Mouse (Mus musculus) limb, embryonic 13.5 days (tissue): ENCODE measurements around the gene Zfp595. TPM values are rescaled to one million over a fixed set of nuclear protein-coding genes. Genes with fewer than 3 reads are reported as not detected.
A peak's percentile ranks its signal among the peaks of the same experiment; 100 is the strongest.
"Not testable (repeated sequence)": the region's sequence is repeated elsewhere in the genome, so short reads cannot be mapped to it uniquely, and the experiment has no call there.

Source experiments
- ATAC-seq: fragments of 200-750 bp; cut with Nextera tagmentation; 2 replicates; pipeline ENCODE4 v1.8.0; 2017; ENCODE audit warnings: low read depth, moderate number of reproducible peaks, moderate TSS enrichment; ENCODE audit not compliant: low FRiP score
- H3K27ac ChIP-seq: fragments of 300-500 bp; sonication (generic); 2 replicates; pipeline ENCODE4 v1.5.1; 2015; ENCODE audit warnings: inconsistent platforms, mild to moderate bottlenecking, moderate library complexity
- H3K27me3 ChIP-seq: fragments of 300-500 bp; sonication (generic); 2 replicates; pipeline ENCODE4 v1.6.1; 2015; ENCODE audit warnings: mild to moderate bottlenecking, inconsistent platforms
- H3K36me3 ChIP-seq: fragments of 300-500 bp; sonication (generic); 2 replicates; pipeline ENCODE4 v1.6.1; 2015; ENCODE audit warnings: inconsistent platforms, mild to moderate bottlenecking, moderate library complexity
- H3K4me1 ChIP-seq: fragments of 300-500 bp; sonication (generic); 2 replicates; pipeline ENCODE4 v1.6.1; 2015; ENCODE audit warnings: inconsistent platforms
- H3K4me2 ChIP-seq: fragments of 300-500 bp; sonication (generic); replicated peaks from 2 replicates; pipeline ENCODE4 v1.6.1; 2015; ENCODE audit warnings: inconsistent platforms, mild to moderate bottlenecking, moderate library complexity
- H3K4me3 ChIP-seq: fragments of 300-500 bp; sonication (generic); 2 replicates; pipeline ENCODE4 v1.5.1; 2015; ENCODE audit warnings: moderate library complexity, mild to moderate bottlenecking, inconsistent platforms
- H3K9ac ChIP-seq: fragments of 300-500 bp; sonication (generic); 2 replicates; pipeline ENCODE4 v1.6.1; 2015; ENCODE audit warnings: mild to moderate bottlenecking, inconsistent platforms
- H3K9me3 ChIP-seq: fragments of 300-500 bp; sonication (generic); 2 replicates; pipeline ENCODE4 v1.6.1; 2016; ENCODE audit warnings: inconsistent platforms
- whole genome bisulfite sequencing: fragments of 180-500 bp; shearing (Covaris S2); methylation state at CpG from one replicate; pipeline ENCODE4 v1.1.7; 2015; 5-methylcytosine and 5-hydroxymethylcytosine counted together
- polyA plus RNA-seq: library from polyadenylated mRNA; unstranded; fragments of >200 nt; fragmentation: Nextera tagmentation; extraction: Ambion mirVana; gene quantifications from 2 replicates; pipeline ENCODE4 v1.2.1, GENCODE M21; 2015

Gene Zfp595
- polyA plus RNA-seq, 1 experiment from 2014 or later, result 2.4 TPM

GRCm38 (mm10) chr13:67269383-67270065, 62.8 kb downstream of the Zfp595 start:
- not testable (repeated sequence) for H3K27ac ChIP-seq, H3K9me3 ChIP-seq, H3K36me3 ChIP-seq, H3K27me3 ChIP-seq, H3K4me1 ChIP-seq
- peak overlapping the region; percentile 74 for H3K9ac ChIP-seq
- ATAC-seq, result peak; percentile 29; the same call in 1 of the 2 replicates
- peak overlapping the region; percentile 74 for H3K4me3 ChIP-seq
- 47% methylated on average over 8 of the region's 9 CpGs for WGBS
- peak overlapping the region; percentile 76 for H3K4me2 ChIP-seq

- H3K9me3 ChIP-seq, result no peaks in the 10 kb centered on the region; the same call in 1 of the 2 replicates
- peak overlapping the region; percentile 74 for H3K4me3 ChIP-seq
- 9% methylated on average over 18 of the region's 18 CpGs for WGBS
- ATAC-seq, result peak; percentile 99
- no peaks in the 10 kb centered on the region for H3K36me3 ChIP-seq
- peaks cover 7% of the 10 kb centered on the region; the same call in 1 of the 2 replicates for H3K4me1 ChIP-seq
- H3K4me2 ChIP-seq, result peak overlapping the region; percentile 76
- H3K27me3 ChIP-seq, result no peaks in the 10 kb centered on the region
- no peak overlapping the region for H3K27ac ChIP-seq
- peak overlapping the region; percentile 74 for H3K9ac ChIP-seq
These were observed 63.6 kb downstream of the Zfp595 start for GRCm38 (mm10) chr13:67268568-67269369.

Other genes starting within 250 kb of the Zfp595 start
- 7.2 and 8.4 TPM in 2 replicates for gene Zfp708, start 234.6 kb downstream of the Zfp595 start, polyA plus RNA-seq
- 2.6 and 3.0 TPM in 2 replicates for gene Gm28557, start 224.0 kb downstream of the Zfp595 start, polyA plus RNA-seq
- 0.25 and 0.32 TPM in 2 replicates for gene Rslcan18, start 216.3 kb downstream of the Zfp595 start, polyA plus RNA-seq
- gene Zfp759, start 210.9 kb downstream of the Zfp595 start, polyA plus RNA-seq, result 2.2 and 2.3 TPM in 2 replicates
- gene Rsl1, start 159.4 kb downstream of the Zfp595 start, polyA plus RNA-seq, result 7.9 and 9.5 TPM in 2 replicates
- gene Zfp455, start 138.1 kb downstream of the Zfp595 start, polyA plus RNA-seq, result 2.8 and 3.0 TPM in 2 replicates
- gene Zfp458, start 54.1 kb downstream of the Zfp595 start, polyA plus RNA-seq, result 2.0 and 2.3 TPM in 2 replicates
- gene Zfp457, start 26.1 kb downstream of the Zfp595 start, polyA plus RNA-seq, result 0.51 and 0.66 TPM in 2 replicates
- not detected in 2 replicates for gene Gm28044, start 28.0 kb upstream of the Zfp595 start, polyA plus RNA-seq
- gene Zfp953, start 28.0 kb upstream of the Zfp595 start, polyA plus RNA-seq, result 0.69 and 1.2 TPM in 2 replicates
- gene Gm28041, start 43.2 kb upstream of the Zfp595 start, polyA plus RNA-seq, result 0.32 and 0.36 TPM in 2 replicates
- 1.6 and 1.7 TPM in 2 replicates for gene Zfp456, start 43.2 kb upstream of the Zfp595 start, polyA plus RNA-seq
- gene Zfp429, start 67.2 kb upstream of the Zfp595 start, polyA plus RNA-seq, result 5.6 and 7.9 TPM in 2 replicates
- gene Zfp459, start 88.8 kb upstream of the Zfp595 start, polyA plus RNA-seq, result 1.7 TPM in 2 replicates
- gene Zfp874a, start 119.1 kb upstream of the Zfp595 start, polyA plus RNA-seq, result 11.5 and 11.6 TPM in 2 replicates
- gene Zfp874b, start 151.7 kb upstream of the Zfp595 start, polyA plus RNA-seq, result 3.2 and 3.8 TPM in 2 replicates
- gene Zfp58, start 168.0 kb upstream of the Zfp595 start, polyA plus RNA-seq, result 21.4 and 22.1 TPM in 2 replicates
- not detected in 2 replicates for gene Gm26965, start 193.6 kb upstream of the Zfp595 start, polyA plus RNA-seq
- gene Zfp87, start 193.6 kb upstream of the Zfp595 start, polyA plus RNA-seq, result 25.4 and 26.5 TPM in 2 replicates
- gene Zfp748, start 221.3 kb upstream of the Zfp595 start, polyA plus RNA-seq, result 15.3 and 15.9 TPM in 2 replicates